ENCODE assay signal across 18 mouse cellular contexts in the genomic region with DNA sequence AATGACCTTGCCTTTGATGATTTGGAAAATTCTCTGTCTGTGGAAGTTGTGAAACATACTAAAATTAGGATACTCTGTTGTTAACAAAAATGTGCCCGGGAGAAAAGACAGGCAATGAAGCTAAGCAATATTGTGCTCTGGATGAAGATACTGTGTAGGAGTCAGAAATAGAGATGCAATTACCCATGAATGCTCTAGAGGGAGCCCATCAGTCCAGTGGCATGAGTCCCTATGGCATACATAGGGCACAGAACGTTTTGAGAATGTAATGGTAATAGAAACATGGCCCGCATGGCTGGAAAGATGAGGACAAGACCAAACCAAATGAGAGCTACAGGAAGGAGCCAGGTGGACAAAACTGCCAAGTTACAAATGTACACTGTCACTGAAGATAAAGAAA.
DNase-seq lines count a peak whose midpoint lies in the region; TF ChIP-seq lines count a peak whose summit lies in the region.
"Had no signal": no experiment of that assay in that cellular context is flagged by ENCODE, and none has a peak within 500 bp of the region (broad histone marks: within the 10 kb centered on the region; RNA-seq: fewer than 3 reads in every experiment).

No protein-coding gene starts in this region.

- DNase-seq in heart, adult 2 months, result no peak
- DNase-seq in heart, postnatal 14 days, result no peak
- no peak for DNase-seq in lung, adult 2 months
- no peak for DNase-seq in lung, postnatal 10 days
- DNase-seq in MEL (ENCODE audit: low read depth, low spot score), result peak; percentile 1
- peak; percentile 3 for DNase-seq in embryo, embryonic 11 days
- no peak for DNase-seq in adrenal gland, postnatal 10 days
- DNase-seq in Muller cell, postnatal 12 days (ENCODE audit: inconsistent ontology term), result no peak
- DNase-seq: cerebellum, adult 18-20 months; gastrocnemius, postnatal 36 days; kidney, postnatal 25 days; left cerebral cortex, postnatal 4 days; midbrain, embryonic 14.5 days; right cerebral cortex, postnatal 4 days; thymus, adult 2 months had no signal

- peak; percentile 60 for TF ChIP-seq CTCF in heart, adult 2 months (IDR thresholded peaks at IDR 0.05)
- TF ChIP-seq CTCF in lung, adult 2 months (IDR thresholded peaks at IDR 0.05; ENCODE audit: insufficient read depth, low read length), result peak; percentile 14; the same call in 1 of the 2 replicates
- no peak for TF ChIP-seq CTCF in MEL (IDR thresholded peaks at IDR 0.05 in 2 of 3, conservative IDR thresholded peaks at IDR 0.05 in 1 of 3; ENCODE audit: control insufficient read depth in 1 of 3, insufficient read depth in 1 of 3, low read depth in 2 of 3, low read length in 3 of 3, poor library complexity in 1 of 3, severe bottlenecking in 1 of 3)

- H3K4me1 ChIP-seq in heart, adult 2 months (ENCODE audit: control insufficient read depth, insufficient read depth, low read length), result no peaks in the 10 kb centered on the region
- no peaks in the 10 kb centered on the region for H3K4me1 ChIP-seq in lung, adult 2 months (ENCODE audit: control insufficient read depth, insufficient read depth, low read length)
- no peaks in the 10 kb centered on the region for H3K4me1 ChIP-seq in MEL (ENCODE audit: control insufficient read depth in 1 of 2, insufficient read depth in 2 of 2, low read length in 2 of 2)
- H3K4me1 ChIP-seq: intestine, embryonic 15.5 days had no signal

- TF ChIP-seq EP300 in heart, adult 2 months (IDR thresholded peaks at IDR 0.05; ENCODE audit: insufficient read depth, low read depth, low read length), result no peak
- TF ChIP-seq EP300 in MEL (IDR thresholded peaks at IDR 0.05; ENCODE audit: low read depth in 1 of 2, low read length in 2 of 2), result no peak

- 66% methylated on average over 3 of the region's 3 CpGs for WGBS in heart, adult 2 months
- whole genome bisulfite sequencing in lung, adult 2 months, result 64% methylated on average over 3 of the region's 3 CpGs

- no peak for TF ChIP-seq RAD21 in MEL (IDR thresholded peaks at IDR 0.05; ENCODE audit: low read depth, low read length)

- H3K9me3 ChIP-seq in MEL (replicated peaks; ENCODE audit: insufficient read depth, low read length), result no peaks in the 10 kb centered on the region
- H3K9me3 ChIP-seq: forebrain, embryonic 15.5 days; heart, embryonic 13.5 days; intestine, embryonic 15.5 days had no signal

- no peaks in the 10 kb centered on the region for H3K79me2 ChIP-seq in heart, adult 2 months (replicated peaks; ENCODE audit: control insufficient read depth, insufficient read depth, low read length)
- H3K79me2 ChIP-seq in MEL (ENCODE audit: control insufficient read depth, insufficient read depth, low read length, poor library complexity), result no peaks in the 10 kb centered on the region

- TF ChIP-seq POLR2A in heart, adult 2 months (IDR thresholded peaks at IDR 0.05; ENCODE audit: insufficient read depth, low read depth, low read length), result no peak
- no peak for TF ChIP-seq POLR2A in lung, adult 2 months (IDR thresholded peaks at IDR 0.05; ENCODE audit: borderline replicate concordance, extremely low read depth, low read depth, low read length)
- TF ChIP-seq POLR2A in MEL (IDR thresholded peaks at IDR 0.05; ENCODE audit: control insufficient read depth in 1 of 2, insufficient read depth in 1 of 2, low read depth in 1 of 2, low read length in 2 of 2, poor library complexity in 1 of 2), result no peak

- no peak overlapping the region for H3K9ac ChIP-seq in heart, adult 2 months (ENCODE audit: low read depth, low read length)
- no peak overlapping the region for H3K9ac ChIP-seq in MEL (ENCODE audit: control insufficient read depth, low read depth, low read length, poor library complexity, severe bottlenecking)
- H3K9ac ChIP-seq: forebrain, embryonic 15.5 days; heart, embryonic 13.5 days; intestine, embryonic 15.5 days had no signal

- no peak overlapping the region for H3K4me3 ChIP-seq in heart, adult 2 months
- no peak overlapping the region for H3K4me3 ChIP-seq in lung, adult 2 months (replicated peaks; ENCODE audit: extremely low read depth, low read depth, low read length)
- H3K4me3 ChIP-seq in MEL (ENCODE audit: control insufficient read depth in 1 of 2, insufficient read depth in 1 of 2, low read depth in 2 of 2, low read length in 2 of 2), result no peak overlapping the region
- H3K4me3 ChIP-seq: forebrain, embryonic 15.5 days; heart, embryonic 13.5 days; intestine, embryonic 15.5 days had no signal

- H3K27me3 ChIP-seq in heart, adult 2 months (ENCODE audit: control insufficient read depth, insufficient read depth, low read length), result no peaks in the 10 kb centered on the region
- no peaks in the 10 kb centered on the region for H3K27me3 ChIP-seq in MEL (ENCODE audit: control insufficient read depth in 1 of 2, insufficient read depth in 2 of 2, low read length in 2 of 2)
- H3K27me3 ChIP-seq: forebrain, embryonic 15.5 days; heart, embryonic 13.5 days; intestine, embryonic 15.5 days had no signal

- intact Hi-C loops in heart, adult 2 months (cut with DNase I), result no loop called here
- intact Hi-C loops in heart, postnatal 14 days (cut with DNase I), result no loop called here

- no peaks in the 10 kb centered on the region for H3K36me3 ChIP-seq in heart, adult 2 months (ENCODE audit: control insufficient read depth, insufficient read depth, low read length)
- H3K36me3 ChIP-seq in MEL (ENCODE audit: control insufficient read depth in 1 of 2, insufficient read depth in 2 of 2, low read length in 2 of 2), result no peaks in the 10 kb centered on the region
- H3K36me3 ChIP-seq: forebrain, embryonic 15.5 days; heart, embryonic 13.5 days; intestine, embryonic 15.5 days had no signal

- H3K27ac ChIP-seq in heart, adult 2 months, result no peak overlapping the region
- H3K27ac ChIP-seq in MEL (ENCODE audit: control insufficient read depth, low read depth, low read length), result no peak overlapping the region
- H3K27ac ChIP-seq: forebrain, embryonic 15.5 days; heart, embryonic 13.5 days; intestine, embryonic 15.5 days had no signal

TF ChIP-seq in MEL, 35 proteins besides CTCF, POLR2A, EP300 and RAD21:
- no peak for TF ChIP-seq ELF1 (IDR thresholded peaks at IDR 0.05; ENCODE audit: low read depth, low read length)
- no peak for TF ChIP-seq SMC3 (IDR thresholded peaks at IDR 0.05; ENCODE audit: low read depth, low read length)
- no peak for TF ChIP-seq SIN3A (IDR thresholded peaks at IDR 0.05; ENCODE audit: low read length)
- TF ChIP-seq ZNF384 (IDR thresholded peaks at IDR 0.05; ENCODE audit: low read depth, low read length), result no peak
- TF ChIP-seq RCOR1 (IDR thresholded peaks at IDR 0.05; ENCODE audit: low read depth, low read length), result no peak
- no peak for TF ChIP-seq UBTF (IDR thresholded peaks at IDR 0.05; ENCODE audit: borderline replicate concordance, insufficient read depth, low read depth, low read length)
- no peak for TF ChIP-seq KAT2A (conservative IDR thresholded peaks at IDR 0.05; ENCODE audit: low read depth, low read length)
- no peak for TF ChIP-seq BHLHE40 (IDR thresholded peaks at IDR 0.05; ENCODE audit: borderline replicate concordance, low read depth, low read length)

Comparison
In these comparisons a context has a peak if more than half of its experiments do, and no peak if none do; other contexts are left out.
1. DNase-seq: peak in MEL (single experiment) and embryo, embryonic 11 days (single experiment); none in heart, adult 2 months (0 of 2), heart, postnatal 14 days (0 of 2), lung, adult 2 months (single experiment), lung, postnatal 10 days (single experiment), adrenal gland, postnatal 10 days (single experiment) and Muller cell, postnatal 12 days (single experiment).
2. CTCF ChIP-seq: peak in heart, adult 2 months (single experiment) and lung, adult 2 months (single experiment); none in MEL (0 of 3).